Mouse (Mus musculus): Measurements from ENCODE around the gene Prrx2.

GRCm38 (mm10) chr2:30915376-30915775 lies 80.6 kb downstream of the Prrx2 start:
- no peak for TF ChIP-seq EP300 (IDR thresholded peaks at IDR 0.05)
- TF ChIP-seq CTCF (IDR thresholded peaks at IDR 0.05), result no peak

Data from lung, postnatal 0 days (tissue).